Mouse (Mus musculus) retina, embryonic 14.5 days (tissue): ENCODE measurements at regions not wholly inside any gene's neighbourhood (a gene's known extent, or its start where the extent isn't known, plus 50 kb on each side); places are given as distances from the start of the nearest gene placed in this dataset.
"Not testable (repeated sequence)": the region's sequence is repeated elsewhere in the genome, so short reads cannot be mapped to it uniquely, and the experiment has no call there.

Source experiments
- DNase-seq: peaks from one replicate; pipeline ENCODE4 v3.0.0-alpha.2; 2015; ENCODE audit warnings: low spot score

DNA sequence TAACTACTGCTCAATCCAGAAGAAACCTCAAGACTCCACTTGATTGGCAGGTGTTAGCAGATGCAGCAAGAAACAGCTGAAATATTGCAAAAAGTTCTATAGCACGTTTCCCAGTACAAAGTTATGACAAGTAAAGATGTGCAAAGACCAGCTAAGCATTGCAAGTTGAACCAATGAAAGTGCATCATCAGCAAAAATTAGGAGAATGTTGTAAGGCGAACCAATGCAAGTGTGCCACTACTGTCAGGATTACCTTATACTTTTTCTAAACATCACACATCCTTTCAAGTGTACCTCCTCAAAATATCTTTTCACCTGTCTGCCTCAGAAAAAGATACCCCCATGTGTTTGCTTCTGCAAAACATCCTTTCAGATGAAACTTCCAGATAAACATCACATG lies 244.7 kb downstream of the Slco6d1 start:
- no peak for DNase-seq

DNA sequence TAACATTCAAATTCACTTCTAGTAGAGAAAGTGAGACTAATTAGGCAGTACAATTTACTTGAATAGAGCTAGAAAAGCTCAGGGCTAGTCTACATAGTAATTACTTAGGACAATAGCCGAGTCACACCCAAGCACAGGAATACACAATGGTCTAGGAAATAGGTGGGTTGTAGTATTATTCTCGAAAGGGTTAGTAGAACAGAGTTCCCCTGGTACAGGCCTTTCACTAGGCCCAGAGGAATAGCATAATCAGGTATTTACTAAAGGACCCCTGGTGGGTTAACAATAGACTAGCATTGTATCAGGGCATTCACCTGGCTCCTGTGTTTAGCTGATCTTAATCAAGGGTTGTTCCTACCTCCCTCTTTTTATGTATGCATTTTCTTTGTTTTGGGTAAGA lies 246.5 kb downstream of the Slco6d1 start:
- DNase-seq, result not testable (repeated sequence)

- DNase-seq, result no peak
Observed at GRCm38 (mm10) chr1:98667887-98668286, 247.0 kb downstream of the Slco6d1 start.

DNA sequence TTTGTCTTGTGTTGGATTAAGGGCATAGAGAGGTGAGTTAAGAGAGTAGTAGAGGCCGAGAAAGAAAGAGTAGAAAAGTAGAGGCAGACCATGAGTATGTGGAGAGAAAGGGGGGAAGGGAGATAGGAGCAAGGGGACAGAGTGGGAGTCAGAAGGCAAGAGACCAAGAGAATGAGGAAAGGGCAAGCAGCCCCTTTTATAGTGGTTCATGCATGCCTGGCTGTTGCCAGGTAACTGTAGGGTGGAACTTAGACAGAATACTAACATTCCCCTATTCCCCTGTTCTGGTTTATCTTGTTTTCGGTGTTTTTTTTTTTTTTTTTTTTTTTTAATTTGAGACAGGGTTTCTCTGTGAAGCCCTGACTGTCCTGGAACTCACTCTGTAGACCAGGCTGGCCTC lies 247.7 kb downstream of the Slco6d1 start:
- no peak for DNase-seq

DNA sequence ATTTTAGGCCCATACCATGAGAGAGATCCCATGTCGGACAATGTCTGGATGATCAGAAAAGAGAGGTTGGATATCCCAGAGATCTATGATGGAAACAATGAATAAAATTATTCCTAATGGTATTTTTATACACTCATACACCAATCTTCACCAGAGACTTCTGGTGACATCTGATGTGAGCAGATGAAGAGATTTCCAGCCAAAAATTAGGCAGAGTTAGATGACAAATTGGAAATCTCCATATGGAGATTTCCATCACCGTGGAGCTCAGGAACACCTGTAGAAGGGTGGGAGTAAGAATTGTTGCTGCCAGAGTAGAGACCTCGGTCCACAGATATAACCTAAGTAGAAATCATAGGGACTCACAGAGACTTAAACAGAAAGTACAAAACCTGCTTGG lies 257.8 kb downstream of the Slco6d1 start:
- no peak for DNase-seq

DNA sequence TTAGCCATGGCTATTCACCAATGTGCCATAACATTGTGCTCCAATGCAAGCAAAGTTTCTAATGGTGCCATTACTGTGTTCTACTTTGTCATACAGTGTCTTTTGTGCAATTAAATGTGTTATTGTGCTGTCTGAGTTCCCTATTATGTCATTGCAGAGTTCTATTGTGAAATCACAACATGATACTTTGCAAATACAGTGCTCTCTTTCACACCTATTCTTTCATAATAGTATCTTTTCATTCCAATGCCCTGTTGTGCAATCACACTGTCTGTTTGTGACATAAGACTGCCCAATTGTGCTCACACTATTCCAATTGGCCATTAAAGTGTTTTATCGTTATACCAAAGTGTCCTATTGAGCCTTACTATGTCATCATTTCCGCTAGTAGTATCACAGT lies 292.9 kb downstream of the Slco6d1 start:
- DNase-seq, result no peak

- DNase-seq, result no peak
Observed at GRCm38 (mm10) chr1:98714307-98714706, 293.4 kb downstream of the Slco6d1 start.

DNA sequence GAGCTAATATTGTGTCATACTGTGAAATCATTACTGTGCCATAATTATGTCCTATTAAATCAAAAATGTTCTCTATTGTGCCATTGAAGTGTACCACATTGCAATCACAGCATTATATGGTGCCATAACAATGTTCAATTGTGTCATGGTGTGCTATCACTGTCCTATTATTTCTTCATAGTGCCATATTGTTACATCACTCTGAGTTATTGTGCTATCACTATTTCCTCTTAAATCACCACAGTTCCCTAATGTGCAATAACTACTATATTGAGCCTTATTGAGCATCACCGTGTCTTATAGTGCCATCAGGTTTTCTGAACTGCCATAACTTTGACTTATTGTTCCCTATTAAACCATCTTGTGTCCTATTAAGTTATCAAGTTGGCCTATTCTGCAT lies 299.7 kb downstream of the Slco6d1 start:
- DNase-seq, result no peak

DNA sequence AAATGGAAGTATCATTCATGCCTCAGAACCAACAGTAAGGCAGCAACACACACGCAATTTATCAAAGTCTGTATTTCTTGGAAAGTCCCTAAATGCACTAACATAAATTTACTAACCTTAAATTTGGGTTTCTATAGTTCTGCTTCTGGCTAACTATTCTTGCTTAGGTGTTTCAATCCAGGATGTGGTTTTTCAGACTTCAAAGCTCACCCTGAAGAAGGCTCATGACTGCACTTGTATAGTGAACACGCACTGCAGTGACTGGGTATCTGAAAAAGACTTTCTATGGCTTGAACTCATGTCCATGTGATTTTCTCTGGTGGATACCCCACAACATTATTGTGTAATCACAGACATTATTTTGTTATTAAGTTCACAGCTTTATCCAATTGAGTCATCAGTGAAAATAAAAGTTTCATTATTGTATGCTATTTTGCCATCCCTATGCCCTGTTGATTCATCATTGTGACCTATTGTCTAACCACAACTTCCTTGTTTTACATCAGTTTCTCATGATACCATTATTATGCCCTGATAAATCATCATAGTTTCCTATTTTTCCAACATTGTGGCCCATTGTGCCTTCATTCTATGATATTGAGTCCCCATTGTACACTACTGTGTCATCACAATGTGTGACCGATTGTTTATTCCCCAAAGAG lies 306.6 kb downstream of the Slco6d1 start:
- DNase-seq, result no peak

GRCm38 (mm10) chr1:98748886-98749285 lies 328.0 kb downstream of the Slco6d1 start:
- peak; percentile 69 for DNase-seq

GRCm38 (mm10) chr1:98788528-98788927 lies 367.6 kb downstream of the Slco6d1 start:
- DNase-seq, result no peak

DNA sequence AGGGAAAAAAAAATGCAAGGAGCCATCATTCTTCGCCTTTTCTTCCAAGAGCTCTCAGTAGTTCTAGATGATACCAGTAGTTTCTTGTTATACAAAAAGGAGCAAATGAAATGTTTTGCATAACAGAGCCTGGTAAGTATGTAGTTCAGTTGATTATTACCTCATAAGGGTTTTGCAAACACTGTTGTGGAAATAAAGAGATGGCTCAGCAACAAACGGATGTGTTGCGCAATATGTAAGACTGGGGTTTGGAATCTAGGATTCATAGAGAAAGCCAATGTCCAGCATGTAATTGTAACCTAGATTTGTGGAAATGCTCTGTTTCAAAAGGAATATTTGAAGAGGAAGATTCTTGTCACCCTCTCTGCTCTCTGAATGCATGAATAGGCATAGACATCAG lies 372.4 kb downstream of the Slco6d1 start:
- no peak for DNase-seq

- no peak for DNase-seq
Observed at GRCm38 (mm10) chr1:98812543-98812942, 391.6 kb downstream of the Slco6d1 start.

DNA sequence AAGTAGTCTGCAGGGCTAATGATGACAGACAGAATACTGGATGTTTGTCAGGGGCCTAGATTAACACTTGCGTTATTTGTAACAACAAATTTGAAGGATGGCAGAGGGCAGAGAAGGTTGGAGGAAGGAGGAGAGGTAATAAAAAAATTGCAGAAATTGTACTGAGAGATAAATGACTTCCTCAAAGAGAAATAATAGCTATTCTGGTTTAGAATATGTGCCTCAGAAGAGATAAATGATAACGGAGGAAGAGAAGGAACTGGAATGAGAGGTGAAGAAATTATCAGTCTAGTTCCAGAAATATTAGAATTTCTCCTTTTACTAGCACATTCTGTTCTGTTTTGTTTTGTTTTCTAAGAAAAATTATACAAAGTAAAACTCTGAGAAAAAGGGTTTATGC lies 393.1 kb downstream of the Slco6d1 start:
- DNase-seq, result no peak

GRCm38 (mm10) chr1:98818076-98818475 lies 397.2 kb downstream of the Slco6d1 start:
- no peak for DNase-seq

DNA sequence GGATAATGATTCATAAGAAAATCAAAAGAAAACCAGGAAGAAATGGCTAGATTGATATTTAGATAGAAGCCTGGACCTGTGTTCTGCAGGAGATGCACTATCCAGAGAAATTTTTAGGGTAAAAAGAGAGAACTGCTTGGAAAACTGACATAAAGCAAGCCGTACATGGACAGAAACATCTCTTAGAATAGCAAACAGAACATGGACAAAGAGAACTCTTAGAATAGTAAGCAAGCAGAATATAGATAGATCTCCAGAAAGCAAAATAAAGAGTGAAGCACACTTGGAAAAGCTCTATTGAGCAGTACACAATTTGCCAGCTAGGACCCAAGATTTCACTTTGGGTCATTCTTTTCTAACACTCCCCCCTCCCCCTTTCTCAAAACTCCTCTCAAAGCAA lies 439.3 kb downstream of the Slco6d1 start:
- DNase-seq, result no peak

GRCm38 (mm10) chr1:98906260-98906659 lies 485.3 kb downstream of the Slco6d1 start:
- DNase-seq, result no peak

GRCm38 (mm10) chr1:98923043-98923442 lies 502.1 kb downstream of the Slco6d1 start:
- DNase-seq, result no peak

DNA sequence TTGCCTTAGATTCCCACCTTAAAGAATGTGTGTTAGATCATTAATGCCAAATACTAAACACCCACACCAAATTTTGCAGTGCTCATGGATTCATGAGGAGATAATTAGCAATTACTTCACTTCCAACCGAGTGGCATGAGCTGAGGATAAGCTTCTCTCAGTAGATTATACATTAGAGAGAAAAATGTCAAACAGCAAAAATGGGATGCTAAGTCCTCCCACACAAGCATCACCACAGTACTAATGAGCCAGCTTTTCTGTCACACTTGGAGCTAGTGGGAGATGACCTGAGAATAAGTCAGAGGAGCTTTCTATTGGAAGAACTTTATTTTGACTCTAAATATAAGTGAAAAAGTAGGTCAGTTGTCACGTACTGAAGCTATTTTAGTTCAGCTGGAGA lies 504.0 kb downstream of the Slco6d1 start:
- DNase-seq, result no peak

GRCm38 (mm10) chr1:98930926-98931325 lies 510.0 kb downstream of the Slco6d1 start:
- no peak for DNase-seq

DNA sequence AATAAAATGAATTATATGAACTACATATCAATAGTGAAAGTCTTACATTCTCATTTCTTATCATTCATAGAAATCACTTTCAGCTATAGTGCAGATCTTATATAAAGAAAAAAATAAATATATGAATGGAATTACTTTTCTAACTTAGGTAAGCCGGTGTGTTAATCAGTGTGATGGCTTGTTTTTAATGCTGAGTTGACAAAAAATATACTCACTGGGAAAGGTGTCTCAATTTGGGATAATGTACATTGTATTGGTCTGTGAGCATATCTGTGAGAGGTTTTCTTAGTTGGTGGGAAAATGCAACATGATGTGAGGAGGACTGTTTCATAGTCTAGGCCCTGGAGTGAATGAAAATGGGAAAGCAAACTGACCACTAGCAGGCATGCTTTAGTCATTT lies 511.3 kb downstream of the Slco6d1 start:
- no peak for DNase-seq

DNA sequence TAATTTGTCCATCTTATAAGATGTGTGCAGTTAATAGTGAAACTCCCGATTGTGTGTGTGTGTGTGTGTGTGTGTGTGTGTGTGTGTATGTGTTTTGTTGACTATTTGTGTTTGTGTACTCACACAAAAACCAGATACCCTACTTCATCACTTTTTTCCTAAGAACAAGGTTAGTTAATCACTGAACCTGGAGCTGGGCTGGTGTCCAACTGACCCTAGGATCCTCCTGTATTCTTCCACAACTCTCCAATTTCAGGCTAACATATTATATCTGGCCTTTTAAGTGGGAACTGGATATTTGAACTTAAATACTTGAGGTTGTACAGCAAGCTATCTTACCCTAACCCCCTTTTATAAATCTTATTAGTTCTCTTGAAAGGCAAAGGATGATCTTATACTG lies 556.8 kb downstream of the Slco6d1 start:
- no peak for DNase-seq
